Mouse (Mus musculus) testis, adult 2 months (tissue): ENCODE results near the gene Fads1.

ENCODE experiments used
- CTCF ChIP-seq: fragments of 200-500 bp; IDR thresholded peaks from 2 replicates; pipeline ENCODE4 v1.5.1; 2012; ENCODE audit warnings: low read depth, mild to moderate bottlenecking, inconsistent platforms, low read length, moderate library complexity; ENCODE audit not compliant: control insufficient read depth, insufficient read depth, insufficient replicate concordance
- POLR2A ChIP-seq: fragments of 200-500 bp; IDR thresholded peaks from 2 replicates; pipeline ENCODE4 v1.6.1; 2012; ENCODE audit warnings: low read depth, mild to moderate bottlenecking, inconsistent platforms, low read length, moderate library complexity; ENCODE audit not compliant: control insufficient read depth

GRCm38 (mm10) chr19:10139736-10140135 is 43.0 kb upstream of the Fads1 start:
- TF ChIP-seq CTCF, result no peak
- no peak for TF ChIP-seq POLR2A
